Mouse (Mus musculus) embryonic facial prominence, embryonic 13.5 days (tissue): ENCODE measurements around the gene Mrpl53. TPM values are rescaled to one million over a fixed set of nuclear protein-coding genes. Genes with fewer than 3 reads are reported as not detected.

ENCODE experiments used
- ATAC-seq: fragments of 200-750 bp; cut with Nextera tagmentation; 2 replicates; pipeline ENCODE4 v1.8.0; 2017; ENCODE audit warnings: low read depth; ENCODE audit not compliant: insufficient number of reproducible peaks, insufficient read depth, low FRiP score, low TSS enrichment
- H3K27ac ChIP-seq: fragments of 300-500 bp; sonication (generic); 2 replicates; pipeline ENCODE4 v1.5.1; 2015; ENCODE audit warnings: moderate library complexity, mild to moderate bottlenecking, inconsistent platforms
- H3K27me3 ChIP-seq: fragments of 300-500 bp; sonication (generic); 2 replicates; pipeline ENCODE4 v1.6.1; 2015; ENCODE audit warnings: mild to moderate bottlenecking, inconsistent platforms
- H3K36me3 ChIP-seq: fragments of 300-500 bp; sonication (generic); 2 replicates; pipeline ENCODE4 v1.6.1; 2015; ENCODE audit warnings: mild to moderate bottlenecking, inconsistent platforms
- H3K4me1 ChIP-seq: fragments of 300-500 bp; sonication (generic); 2 replicates; pipeline ENCODE4 v1.6.1; 2015; ENCODE audit warnings: inconsistent platforms
- H3K4me2 ChIP-seq: fragments of 300-500 bp; sonication (generic); 2 replicates; pipeline ENCODE4 v1.6.1; 2015; ENCODE audit warnings: moderate library complexity, mild to moderate bottlenecking, inconsistent platforms
- H3K4me3 ChIP-seq: fragments of 300-500 bp; sonication (generic); 2 replicates; pipeline ENCODE4 v1.5.1; 2015; ENCODE audit warnings: mild to moderate bottlenecking, inconsistent platforms
- H3K9ac ChIP-seq: fragments of 300-500 bp; sonication (generic); 2 replicates; pipeline ENCODE4 v1.6.1; 2015; ENCODE audit warnings: mild to moderate bottlenecking, inconsistent platforms
- H3K9me3 ChIP-seq: fragments of 300-500 bp; sonication (generic); 2 replicates; pipeline ENCODE4 v1.6.1; 2016; ENCODE audit warnings: inconsistent platforms
- WGBS: fragments of 180-500 bp; shearing (Covaris S2); methylation state at CpG from one replicate; pipeline ENCODE4 v1.1.7; 2015; ENCODE audit warnings: mixed read lengths; 5-methylcytosine and 5-hydroxymethylcytosine counted together
- polyA plus RNA-seq: library from polyadenylated mRNA; unstranded; fragments of >200 nt; fragmentation: Nextera tagmentation; extraction: Ambion mirVana; gene quantifications from 2 replicates; pipeline ENCODE4 v1.2.1, GENCODE M21; 2015

The Mrpl53 gene
- 137 and 151 TPM in 2 replicates for polyA plus RNA-seq

DNA sequence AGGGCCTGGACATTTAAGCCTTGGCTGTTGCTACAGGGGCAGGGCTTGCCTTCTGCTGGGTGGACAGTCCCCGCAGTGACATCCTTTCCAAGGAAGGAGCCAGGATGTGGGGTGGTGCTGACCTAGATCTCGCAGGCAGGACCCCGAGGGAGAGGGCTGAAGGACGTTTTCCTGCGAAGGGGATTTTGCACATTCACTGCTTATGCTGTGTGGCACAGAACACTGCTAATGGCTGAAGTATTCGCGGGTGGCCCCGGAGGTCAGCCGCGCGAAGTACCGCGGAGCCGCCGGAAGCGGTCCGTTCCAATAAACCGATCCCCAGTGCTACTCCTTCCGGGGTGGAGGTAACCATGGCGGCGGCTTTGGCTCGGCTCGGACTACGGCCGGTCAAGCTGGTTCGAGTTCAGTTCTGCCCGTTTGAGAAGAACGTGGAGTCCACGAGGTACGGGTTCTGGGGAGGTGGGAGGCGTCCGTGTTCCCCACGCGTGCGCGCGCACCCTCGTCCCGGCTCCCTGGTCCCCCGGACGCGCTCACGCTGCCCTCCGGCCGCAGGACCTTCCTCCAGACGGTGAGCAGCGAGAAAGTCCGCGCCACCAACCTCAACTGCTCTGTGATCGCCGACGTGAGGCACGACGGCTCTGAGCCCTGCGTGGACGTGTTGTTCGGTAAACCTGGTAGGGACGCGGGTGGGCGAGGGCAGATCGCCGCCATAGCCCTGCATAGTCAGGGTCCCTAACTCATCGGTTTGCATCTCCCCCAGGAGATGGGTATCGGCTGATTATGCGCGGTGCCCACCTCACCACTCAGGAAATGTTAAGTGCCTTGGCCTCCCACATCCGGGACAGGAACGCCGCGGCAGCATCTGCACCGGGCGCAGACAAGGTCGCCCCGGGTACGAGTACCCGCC, at the start of gene Mrpl53:
TSS of gene Mrpl53 (plus strand) at position 279 of the 907 bp plus-strand sequence.
- Histone ChIP-seq H3K9me3 (no peaks in the 10 kb centered on the region), H3K9ac (peak within 1 kb of the TSS; percentile 94), H3K27ac (peak within 1 kb of the TSS; percentile 81), H3K4me2 (peak within 1 kb of the TSS; percentile 88), H3K36me3 (peaks cover 13% of the 10 kb centered on the region), H3K4me3 (peak within 1 kb of the TSS; percentile 91), H3K27me3 (no peaks in the 10 kb centered on the region), H3K4me1 (peaks cover 22% of the 10 kb centered on the region)
- ATAC-seq, result peak; percentile 80
- WGBS, result under 1% methylated on average over 76 of the region's 76 CpGs

GRCm38 (mm10) chr6:83065995-83066394, 42.8 kb upstream of the Mrpl53 start:
- H3K4me2 ChIP-seq, result no peak overlapping the region
- H3K4me1 ChIP-seq, result peaks cover 28% of the 10 kb centered on the region
- no peak overlapping the region for H3K4me3 ChIP-seq
- no peak overlapping the region for H3K9ac ChIP-seq
- H3K27me3 ChIP-seq, result peaks cover 100% of the 10 kb centered on the region
- H3K36me3 ChIP-seq, result no peaks in the 10 kb centered on the region
- ATAC-seq, result no peak
- H3K9me3 ChIP-seq, result no peaks in the 10 kb centered on the region
- 45% methylated on average over 8 of the region's 8 CpGs for WGBS
- no peak overlapping the region for H3K27ac ChIP-seq

GRCm38 (mm10) chr6:83066441-83066840, 42.4 kb upstream of the Mrpl53 start:
- peaks cover 100% of the 10 kb centered on the region for H3K27me3 ChIP-seq
- peaks cover 32% of the 10 kb centered on the region for H3K4me1 ChIP-seq
- no peaks in the 10 kb centered on the region for H3K36me3 ChIP-seq
- 30% methylated on average over 6 of the region's 6 CpGs for WGBS
- no peak overlapping the region for H3K27ac ChIP-seq
- ATAC-seq, result no peak
- no peaks in the 10 kb centered on the region for H3K9me3 ChIP-seq
- H3K4me3 ChIP-seq, result no peak overlapping the region
- H3K4me2 ChIP-seq, result no peak overlapping the region
- no peak overlapping the region for H3K9ac ChIP-seq

- H3K36me3 ChIP-seq, result no peaks in the 10 kb centered on the region
- ATAC-seq, result no peak
- WGBS, result 4% methylated on average over 8 of the region's 8 CpGs
- peak overlapping the region; percentile 33; the same call in 1 of the 2 replicates for H3K4me3 ChIP-seq
- peaks cover 100% of the 10 kb centered on the region for H3K27me3 ChIP-seq
- H3K9ac ChIP-seq, result no peak overlapping the region
- H3K9me3 ChIP-seq, result no peaks in the 10 kb centered on the region
- H3K4me2 ChIP-seq, result no peak overlapping the region
- peaks cover 35% of the 10 kb centered on the region for H3K4me1 ChIP-seq
- no peak overlapping the region for H3K27ac ChIP-seq
These were observed 40.6 kb upstream of the Mrpl53 start for GRCm38 (mm10) chr6:83068221-83068620.

DNA sequence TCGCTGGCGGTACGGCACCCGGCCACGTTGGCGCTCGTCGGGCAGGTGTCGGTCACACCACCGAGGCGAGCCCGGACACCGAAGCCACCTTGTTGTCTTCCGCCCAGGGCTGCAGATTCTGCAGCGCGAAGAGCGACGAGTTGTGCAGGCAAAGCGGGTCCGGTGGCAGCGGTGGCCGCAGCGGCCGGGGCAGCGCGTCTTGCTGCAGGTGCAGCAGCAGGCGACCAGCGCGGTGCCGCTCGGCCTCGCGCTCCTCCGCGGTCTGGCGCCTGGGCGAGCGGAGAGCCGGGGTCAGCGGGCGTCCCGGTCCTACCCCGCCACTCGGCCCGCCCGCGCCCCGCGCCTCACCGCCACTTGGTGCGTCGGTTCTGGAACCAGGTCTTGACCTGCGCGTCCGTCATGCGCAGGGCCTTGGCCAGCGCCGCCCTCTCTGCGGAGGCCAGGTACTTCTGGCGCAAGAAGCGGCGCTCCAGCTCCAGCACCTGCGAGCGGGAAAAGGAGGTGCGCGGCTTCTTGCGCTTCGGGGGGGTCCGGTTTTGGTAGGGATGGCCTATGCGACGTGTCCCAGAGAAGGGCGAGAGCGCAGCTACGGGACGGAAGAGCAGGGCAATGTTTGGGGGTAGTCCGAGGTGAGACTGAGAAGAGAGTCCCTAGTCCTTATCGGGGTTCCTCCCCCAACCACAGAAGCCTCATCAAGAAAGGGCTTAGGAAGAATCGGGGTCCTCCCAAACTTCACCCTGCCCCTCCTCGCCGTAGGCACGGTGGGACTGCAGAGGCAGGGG, 39.9 kb upstream of the Mrpl53 start:
- peak overlapping the region; percentile 33 for H3K4me3 ChIP-seq

GRCm38 (mm10) chr6:83069488-83070246, 39.2 kb upstream of the Mrpl53 start:
- Histone ChIP-seq H3K4me1 (peaks cover 35% of the 10 kb centered on the region), H3K27ac (no peak overlapping the region), H3K27me3 (peaks cover 99% of the 10 kb centered on the region), H3K9ac (0 out of 2 replicates have a peak overlapping the region, but pooled peaks have one; percentile 27), H3K4me2 (peak overlapping the region; percentile 54), H3K36me3 (no peaks in the 10 kb centered on the region), H3K9me3 (no peaks in the 10 kb centered on the region), H3K4me3 (peak overlapping the region; percentile 33)
- no peak; the same call in 1 of the 2 replicates for ATAC-seq
- under 1% methylated on average over 66 of the region's 69 CpGs for WGBS

More for the DNA sequence above, 39.9 kb upstream of the Mrpl53 start:
- H3K4me2 ChIP-seq, result peak overlapping the region; percentile 41
- 2% methylated on average over 80 of the region's 81 CpGs for WGBS
- H3K9me3 ChIP-seq, result no peaks in the 10 kb centered on the region
- H3K9ac ChIP-seq, result no peak overlapping the region
- H3K27ac ChIP-seq, result no peak overlapping the region
- no peaks in the 10 kb centered on the region for H3K36me3 ChIP-seq
- peaks cover 99% of the 10 kb centered on the region for H3K27me3 ChIP-seq
- no peak for ATAC-seq
- H3K4me1 ChIP-seq, result peaks cover 35% of the 10 kb centered on the region

- H3K27ac ChIP-seq, result no peak within 1 kb of the TSS
- H3K9ac ChIP-seq, result 0 out of 2 replicates have a peak within 1 kb of the TSS, but pooled peaks have one; percentile 27
- H3K9me3 ChIP-seq, result no peaks in the 10 kb centered on the region
- peak within 1 kb of the TSS; percentile 54 for H3K4me2 ChIP-seq
- H3K36me3 ChIP-seq, result no peaks in the 10 kb centered on the region
- H3K4me1 ChIP-seq, result peaks cover 35% of the 10 kb centered on the region
- WGBS, result 1% methylated on average over 10 of the region's 10 CpGs
- peaks cover 99% of the 10 kb centered on the region for H3K27me3 ChIP-seq
- H3K4me3 ChIP-seq, result peak within 1 kb of the TSS; percentile 33
- ATAC-seq, result no peak
These were observed 38.8 kb upstream of the Mrpl53 start, which contains the start of gene Tlx2 for GRCm38 (mm10) chr6:83070247-83070310. TSS of gene Tlx2 (minus strand) at chr6:83070293.

GRCm38 (mm10) chr6:83070311-83071219, 38.3 kb upstream of the Mrpl53 start:
- Histone ChIP-seq H3K4me1 (peaks cover 35% of the 10 kb centered on the region), H3K4me3 (peak overlapping the region; percentile 33), H3K36me3 (no peaks in the 10 kb centered on the region), H3K9me3 (no peaks in the 10 kb centered on the region), H3K27ac (no peak overlapping the region), H3K4me2 (peak overlapping the region; percentile 54), H3K27me3 (peaks cover 99% of the 10 kb centered on the region), H3K9ac (0 out of 2 replicates have a peak overlapping the region, but pooled peaks have one; percentile 27)
- ATAC-seq, result no peak
- WGBS, result 1% methylated on average over 58 of the region's 58 CpGs

- Histone ChIP-seq H3K9me3 (no peaks in the 10 kb centered on the region), H3K9ac (no peak overlapping the region), H3K4me3 (peak overlapping the region; percentile 33), H3K36me3 (no peaks in the 10 kb centered on the region), H3K4me2 (peak overlapping the region; percentile 54), H3K27me3 (peaks cover 97% of the 10 kb centered on the region), H3K27ac (no peak overlapping the region), H3K4me1 (peaks cover 35% of the 10 kb centered on the region)
- under 1% methylated on average over 24 of the region's 24 CpGs for WGBS
- ATAC-seq, result 0 out of 2 replicates have a peak, but pooled peaks have one; percentile 29
These were observed 37.6 kb upstream of the Mrpl53 start for GRCm38 (mm10) chr6:83071220-83071619.

DNA sequence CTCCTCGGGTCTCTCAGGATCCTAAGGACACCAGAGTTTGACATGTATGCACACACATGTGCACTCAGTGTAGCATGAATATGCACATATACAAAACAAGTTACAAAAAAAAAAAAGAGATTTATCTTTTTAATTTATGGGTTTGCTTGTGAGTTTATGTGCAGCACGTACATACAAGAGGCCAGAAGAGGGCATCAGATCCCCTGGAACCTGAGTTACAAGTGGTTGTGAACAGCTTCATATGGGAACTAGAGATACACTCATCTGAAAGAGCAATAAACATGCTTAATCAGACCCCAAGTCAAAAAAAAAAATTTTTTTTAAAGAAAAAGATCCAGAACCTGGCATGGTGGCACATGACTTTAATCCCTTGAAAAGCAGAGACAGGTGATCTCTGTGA, 33.9 kb upstream of the Mrpl53 start:
- 22% methylated on average over 2 of the region's 2 CpGs for WGBS
- Histone ChIP-seq H3K9ac (no peak overlapping the region), H3K27ac (no peak overlapping the region), H3K27me3 (peaks cover 64% of the 10 kb centered on the region), H3K36me3 (peaks cover 5% of the 10 kb centered on the region), H3K9me3 (no peaks in the 10 kb centered on the region), H3K4me3 (no peak overlapping the region), H3K4me1 (peaks cover 35% of the 10 kb centered on the region), H3K4me2 (no peak overlapping the region)
- ATAC-seq, result no peak
